Mouse (Mus musculus): Measurements from ENCODE around the gene C130050O18Rik. TPM values are rescaled to one million over a fixed set of nuclear protein-coding genes. Genes with fewer than 3 reads are reported as not detected.

C130050O18Rik gene
- 0.09 and 0.23 TPM in 2 replicates for polyA plus RNA-seq (2012; ENCODE audit: low replicate concordance)

GRCm38 (mm10) chr5:139404801-139405401, at the start of gene C130050O18Rik:
TSS of gene C130050O18Rik (plus strand) at chr5:139405280.

GRCm38 (mm10) chr5:139377468-139378270, 27.4 kb upstream of the C130050O18Rik start, which contains the start of gene Gpr146:
TSS of gene Gpr146 (plus strand) at chr5:139377697.

GRCm38 (mm10) chr5:139423026-139423865, 18.2 kb downstream of the C130050O18Rik start, which contains the start of gene Gper1:
TSS of gene Gper1 (plus strand) at chr5:139423151.

GRCm38 (mm10) chr5:139460384-139461067, 55.4 kb downstream of the C130050O18Rik start, which contains the start of gene 3110082I17Rik:
TSS of gene 3110082I17Rik (minus strand) at chr5:139460527.

Other genes starting within 250 kb of the C130050O18Rik start
- gene Sun1, start 204.6 kb upstream of the C130050O18Rik start, polyA plus RNA-seq (2012; ENCODE audit: low replicate concordance) = 11.8 and 39.6 TPM in 2 replicates
- gene Get4, start 153.0 kb upstream of the C130050O18Rik start, polyA plus RNA-seq (2012; ENCODE audit: low replicate concordance) = 85.5 and 92.0 TPM in 2 replicates
- 6.4 and 6.7 TPM in 2 replicates for gene Adap1, start 79.7 kb upstream of the C130050O18Rik start, polyA plus RNA-seq (2012; ENCODE audit: low replicate concordance)
- 31.5 and 69.9 TPM in 2 replicates for gene Cox19, start 53.9 kb upstream of the C130050O18Rik start, polyA plus RNA-seq (2012; ENCODE audit: low replicate concordance)
- gene Cyp2w1, start 52.7 kb upstream of the C130050O18Rik start, polyA plus RNA-seq (2012; ENCODE audit: low replicate concordance) = not detected in 2 replicates
- gene Gpr146, start 27.6 kb upstream of the C130050O18Rik start, polyA plus RNA-seq (2012; ENCODE audit: low replicate concordance) = 37.7 and 55.6 TPM in 2 replicates
- 0.17 TPM in 1 of 2 replicates, not detected in the other for gene Gper1, start 17.9 kb downstream of the C130050O18Rik start, polyA plus RNA-seq (2012; ENCODE audit: low replicate concordance)
- 27.4 and 43.2 TPM in 2 replicates for gene 3110082I17Rik, start 55.2 kb downstream of the C130050O18Rik start, polyA plus RNA-seq (2012; ENCODE audit: low replicate concordance)
- gene Zfand2a, start 79.3 kb downstream of the C130050O18Rik start, polyA plus RNA-seq (2012; ENCODE audit: low replicate concordance) = 2.1 and 3.2 TPM in 2 replicates
- gene Uncx, start 138.2 kb downstream of the C130050O18Rik start, polyA plus RNA-seq (2012; ENCODE audit: low replicate concordance) = not detected in 2 replicates

All from leukemia stem cell, adult 10-12 weeks (primary cell).